In the genomic region with DNA sequence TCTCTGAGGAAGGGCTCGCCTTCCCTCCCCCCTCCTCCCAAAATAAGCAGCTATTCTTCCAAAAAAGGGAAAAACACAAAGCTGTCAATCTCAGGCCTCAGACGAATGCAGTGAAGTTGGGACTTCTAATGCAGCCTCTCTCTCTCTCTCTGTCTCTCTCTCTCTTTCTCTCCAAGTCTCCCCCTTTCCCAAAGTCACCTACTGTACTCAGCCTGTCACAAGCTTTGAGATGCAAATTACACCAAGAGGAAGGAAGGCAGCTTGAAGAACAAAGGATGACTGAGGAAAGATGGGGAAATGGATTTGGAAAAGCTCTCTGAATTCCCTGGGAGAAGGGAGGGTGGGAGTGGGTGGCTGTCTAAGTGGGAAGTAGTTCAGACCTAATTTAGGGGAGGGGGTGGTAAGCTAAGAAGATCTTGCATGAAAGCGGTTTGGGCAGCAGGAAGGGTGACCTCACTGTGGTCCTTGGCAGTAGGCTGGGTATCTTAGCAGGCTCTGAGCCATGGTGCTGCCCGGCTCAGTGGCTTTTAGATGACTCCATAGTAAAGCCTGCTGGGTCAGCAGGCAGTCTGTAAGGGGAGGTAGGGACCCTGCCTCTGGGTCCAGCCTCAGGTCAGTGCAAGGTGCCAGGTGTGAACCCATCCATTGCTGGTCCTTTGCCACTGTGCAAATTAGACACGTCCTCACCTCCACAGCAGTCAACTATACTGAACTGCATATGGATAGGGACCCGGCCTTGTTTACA, we compare ENCODE assay signal across 14 mouse cellular contexts. TPM values are rescaled to one million over a fixed set of nuclear protein-coding genes. Genes with fewer than 3 reads are reported as not detected.
DNase-seq lines count a peak whose midpoint lies in the region; ATAC-seq and TF ChIP-seq lines count a peak whose summit lies in the region.
"Had no signal": no experiment of that assay in that cellular context is flagged by ENCODE, and none has a peak within 500 bp of the region (broad histone marks: within the 10 kb centered on the region; RNA-seq: fewer than 3 reads in every experiment).

No protein-coding gene starts in this region.

- peak overlapping the region; percentile 64 for H3K27ac ChIP-seq in cerebellum, adult 2 months (ENCODE audit: insufficient read depth, low read length)
- peak overlapping the region; percentile 92 for H3K27ac ChIP-seq in forebrain, embryonic 15.5 days (replicated peaks)
- H3K27ac ChIP-seq in midbrain, embryonic 13.5 days: peak overlapping the region; percentile 71
- no peak overlapping the region for H3K27ac ChIP-seq in kidney, adult 2 months (ENCODE audit: insufficient read depth, low read depth, low read length)
- H3K27ac ChIP-seq: limb, embryonic 15.5 days had no signal

- no peak overlapping the region for H3K9ac ChIP-seq in forebrain, embryonic 15.5 days (replicated peaks)
- H3K9ac ChIP-seq in midbrain, embryonic 13.5 days (replicated peaks): 0 out of 2 replicates have a peak overlapping the region, but pooled peaks have one; percentile 3
- H3K9ac ChIP-seq: limb, embryonic 15.5 days had no signal

- no peak overlapping the region for H3K4me3 ChIP-seq in cerebellum, adult 2 months (replicated peaks; ENCODE audit: insufficient read depth, low read depth, low read length)
- H3K4me3 ChIP-seq in forebrain, embryonic 15.5 days: no peak overlapping the region
- H3K4me3 ChIP-seq in midbrain, embryonic 13.5 days (replicated peaks): no peak overlapping the region
- H3K4me3 ChIP-seq in kidney, adult 2 months (ENCODE audit: insufficient read depth, low read depth, low read length): no peak overlapping the region
- H3K4me3 ChIP-seq: limb, embryonic 15.5 days had no signal

- 32% methylated on average over 6 of the region's 6 CpGs for WGBS in cerebellum, adult 2 months
- WGBS in forebrain, embryonic 15.5 days: 34% methylated on average over 6 of the region's 6 CpGs
- WGBS in midbrain, embryonic 13.5 days: 44% methylated on average over 6 of the region's 6 CpGs
- WGBS in kidney, adult 2 months: 76% methylated on average over 6 of the region's 6 CpGs

- H3K36me3 ChIP-seq in forebrain, embryonic 15.5 days: 0 out of 2 replicates have a peak, but pooled peaks cover 4% of the 10 kb centered on the region
- H3K36me3 ChIP-seq in midbrain, embryonic 13.5 days: no peaks in the 10 kb centered on the region
- no peaks in the 10 kb centered on the region for H3K36me3 ChIP-seq in kidney, adult 2 months (ENCODE audit: control insufficient read depth, insufficient read depth, low read length)
- H3K36me3 ChIP-seq: limb, embryonic 15.5 days had no signal

- TF ChIP-seq CTCF in cerebellum, adult 2 months (IDR thresholded peaks at IDR 0.05; ENCODE audit: borderline replicate concordance, insufficient read depth, low read depth, low read length): no peak
- TF ChIP-seq CTCF in kidney, adult 2 months (conservative IDR thresholded peaks at IDR 0.05; ENCODE audit: insufficient read depth, insufficient read length, low read depth, low read length): no peak

- H3K9me3 ChIP-seq in forebrain, embryonic 15.5 days: no peaks in the 10 kb centered on the region
- H3K9me3 ChIP-seq in midbrain, embryonic 13.5 days: no peaks in the 10 kb centered on the region
- H3K9me3 ChIP-seq: limb, embryonic 15.5 days had no signal

- peak; percentile 39 to 47 for DNase-seq in cerebellum, adult 2 months
- DNase-seq in cerebellum, postnatal 10 days: no peak
- peak; percentile 68 for DNase-seq in R1 (ENCODE audit: low read depth, low spot score)
- no peak for DNase-seq in kidney, adult 2 months
- no peak for DNase-seq in lung, postnatal 10 days
- DNase-seq in T-cell, adult 2 months (ENCODE audit: low spot score): no peak
- DNase-seq: adrenal gland, adult 8-10 months; embryo, embryonic 11 days; heart, adult 18-20 months; kidney, postnatal 14 days; lung, adult 2 months had no signal

- peaks cover 60% of the 10 kb centered on the region for H3K4me1 ChIP-seq in cerebellum, adult 2 months (ENCODE audit: control insufficient read depth, insufficient read depth, low read length)
- H3K4me1 ChIP-seq in forebrain, embryonic 15.5 days: peaks cover 72% of the 10 kb centered on the region
- H3K4me1 ChIP-seq in midbrain, embryonic 13.5 days (replicated peaks): peaks cover 39% of the 10 kb centered on the region
- H3K4me1 ChIP-seq in kidney, adult 2 months (ENCODE audit: control insufficient read depth, insufficient read depth, low read length): no peaks in the 10 kb centered on the region

- ATAC-seq in forebrain, embryonic 15.5 days (replicated peaks): peak; percentile 50
- 0 out of 2 replicates have a peak, but pooled peaks have one; percentile 16 for ATAC-seq in midbrain, embryonic 13.5 days

- no peak overlapping the region for H3K4me2 ChIP-seq in forebrain, embryonic 15.5 days (replicated peaks)
- no peak overlapping the region for H3K4me2 ChIP-seq in midbrain, embryonic 13.5 days (replicated peaks)
- H3K4me2 ChIP-seq: limb, embryonic 15.5 days had no signal

- TF ChIP-seq POLR2A in cerebellum, adult 2 months (IDR thresholded peaks at IDR 0.05; ENCODE audit: borderline replicate concordance, insufficient read depth, low read length): no peak
- TF ChIP-seq POLR2A in kidney, adult 2 months (IDR thresholded peaks at IDR 0.05; ENCODE audit: low read depth, low read length): no peak

- no peaks in the 10 kb centered on the region for H3K27me3 ChIP-seq in cerebellum, adult 2 months (ENCODE audit: control insufficient read depth, insufficient read depth, low read length)
- H3K27me3 ChIP-seq in forebrain, embryonic 15.5 days: no peaks in the 10 kb centered on the region
- no peaks in the 10 kb centered on the region for H3K27me3 ChIP-seq in midbrain, embryonic 13.5 days
- H3K27me3 ChIP-seq in kidney, adult 2 months (replicated peaks; ENCODE audit: control insufficient read depth, insufficient read depth, low read length): no peaks in the 10 kb centered on the region
- H3K27me3 ChIP-seq: limb, embryonic 15.5 days had no signal

RNA-seq across cellular contexts. Expression of a gene that starts 55.8 kb away (rescaled TPM):
- 210 and 244 TPM in 2 replicates for polyA plus RNA-seq in cerebellum, adult 2 months (2012; rRNA removed)
- 41.0 and 48.8 TPM in 2 replicates for polyA plus RNA-seq in forebrain, embryonic 15.5 days (2015; fragmentation: Nextera tagmentation; extraction: Ambion mirVana)
- polyA plus RNA-seq in midbrain, embryonic 13.5 days (2015; fragmentation: Nextera tagmentation; extraction: Ambion mirVana): 28.4 and 34.7 TPM in 2 replicates
- 9.8 and 11.0 TPM in 2 replicates for polyA plus RNA-seq in kidney, adult 2 months (2012; rRNA removed)

Comparison
In these comparisons a context has a peak if more than half of its experiments do, and no peak if none do; other contexts are left out.
1. DNase-seq: peak in cerebellum, adult 2 months (2 of 2) and R1 (single experiment); none in cerebellum, postnatal 10 days (0 of 2), kidney, adult 2 months (single experiment), lung, postnatal 10 days (single experiment) and T-cell, adult 2 months (single experiment).